Mouse (Mus musculus) gastrocnemius, postnatal 14 days (tissue): ENCODE results near the gene Tyw5. TPM values are rescaled to one million over a fixed set of nuclear protein-coding genes. Genes with fewer than 3 reads are reported as not detected.

Experiments
- total RNA-seq, 2 experiments: library from RNA; stranded (reverse); gene quantifications; 2 replicates each; pipeline ENCODE4 v1.2.3; 2021

Tyw5 gene
- total RNA-seq, 2 experiments from 2014 or later, result 3.7 to 4.0 TPM

Other genes starting within 250 kb of the Tyw5 start
- 1 to 10 TPM; 1.9 to 2.1 TPM for gene 1700066M21Rik, start 29.5 kb downstream of the Tyw5 start, total RNA-seq
- gene Maip1, start 773 bp downstream of the Tyw5 start, total RNA-seq, result 1 to 10 TPM; 7.1 to 8.3 TPM